Mouse (Mus musculus): ENCODE measurements around the gene Gm20696.

Gm20696 gene

DNA sequence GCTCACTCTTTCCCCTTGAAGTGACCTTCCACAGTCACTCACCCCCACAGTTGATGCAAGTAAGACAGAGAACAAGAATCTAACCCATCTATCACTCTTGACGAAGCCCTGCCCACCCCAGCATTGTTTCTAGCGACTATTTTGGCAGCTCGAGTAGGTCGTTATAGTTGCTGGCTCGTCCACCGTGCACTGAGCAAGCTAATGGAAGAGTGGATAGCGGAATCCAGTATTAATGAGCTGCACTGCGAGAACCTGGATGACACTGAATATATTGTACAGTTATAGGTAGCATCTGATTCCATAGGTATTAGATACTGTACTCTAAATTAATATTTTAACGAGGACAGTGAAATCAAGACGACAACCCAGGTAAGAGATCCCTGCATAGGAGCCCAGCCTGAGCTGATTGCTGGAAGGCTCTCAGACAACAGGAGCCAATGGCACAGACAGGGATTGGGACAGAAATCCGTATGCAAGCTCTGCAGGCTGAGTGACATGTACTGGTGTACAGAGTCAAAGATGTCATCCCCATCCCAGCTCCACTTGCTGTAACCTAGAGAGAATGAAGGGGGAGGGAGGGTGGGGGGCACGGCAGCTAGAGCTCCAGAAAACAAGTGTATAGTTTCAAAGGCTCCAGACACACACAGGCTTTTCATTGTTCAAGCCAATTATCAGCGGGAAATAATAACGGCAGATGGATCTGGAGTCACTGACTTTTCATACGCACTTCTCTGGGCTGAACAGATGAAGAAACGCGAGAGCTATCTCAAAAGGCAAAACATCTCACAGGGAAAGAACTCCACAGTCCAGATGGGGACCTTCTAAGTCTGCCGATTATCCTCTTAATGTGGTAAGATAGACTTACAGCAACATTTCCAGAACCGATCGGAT, 398.2 kb downstream of the Gm20696 start:
- no peak for DNase-seq (ENCODE audit: extremely low read depth, insufficient read length, low spot score)

DNA sequence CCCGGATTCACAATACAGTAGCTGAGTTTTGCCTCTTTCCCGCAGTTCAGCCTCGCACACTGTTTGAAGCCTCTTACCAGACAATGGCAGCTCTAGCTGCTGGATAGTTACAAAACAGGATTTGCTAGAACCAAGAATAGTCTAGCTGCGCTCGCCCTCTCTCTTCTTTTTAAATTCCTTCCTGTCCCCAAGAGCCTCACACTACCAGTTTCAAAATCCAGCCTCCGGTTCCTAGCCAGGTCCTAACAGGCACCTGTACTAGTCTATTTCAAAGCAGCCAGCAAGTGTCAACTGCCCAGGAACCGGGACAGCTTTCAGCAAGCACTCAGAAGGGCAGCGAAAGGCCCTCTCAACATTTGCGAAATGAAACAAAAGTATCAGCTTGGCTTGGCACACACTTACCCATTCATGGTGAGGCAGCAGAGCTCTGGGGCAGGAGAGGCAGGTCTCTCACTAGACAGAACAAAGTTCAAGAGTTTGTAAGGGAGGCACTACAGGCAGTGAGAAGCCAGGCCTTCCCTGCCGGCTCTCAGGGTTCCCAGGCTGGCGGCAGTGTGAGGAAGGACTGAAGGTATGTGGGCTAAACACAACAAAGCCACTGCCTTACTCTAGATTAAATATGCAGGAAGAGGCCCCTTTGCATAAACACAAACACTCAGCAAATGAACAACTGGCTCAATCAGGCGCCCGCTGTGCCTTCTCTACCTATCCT, 400.5 kb downstream of the Gm20696 start:
- no peak for DNase-seq (ENCODE audit: extremely low read depth, insufficient read length, low spot score)

DNA sequence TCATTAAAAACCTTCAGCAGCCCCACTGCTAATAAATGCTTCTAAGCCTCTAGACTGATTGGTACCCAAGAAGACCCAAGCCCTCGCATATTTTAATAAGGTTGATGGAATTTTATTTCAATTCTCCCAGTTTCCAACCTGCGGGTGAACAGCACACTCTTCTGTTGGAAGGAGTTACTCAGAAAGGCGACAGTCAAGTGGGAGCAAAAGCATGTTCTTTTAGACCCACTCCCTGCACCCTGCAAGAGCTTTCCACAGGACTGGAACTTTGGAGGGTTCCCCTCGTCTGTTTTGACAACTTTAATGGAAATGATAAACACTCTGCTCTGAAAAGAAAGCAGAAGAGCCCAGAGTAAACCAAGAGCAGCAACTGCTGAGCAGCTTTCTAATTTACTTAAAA, 401.4 kb downstream of the Gm20696 start:
- no peak for DNase-seq (ENCODE audit: extremely low read depth, insufficient read length, low spot score)

DNA sequence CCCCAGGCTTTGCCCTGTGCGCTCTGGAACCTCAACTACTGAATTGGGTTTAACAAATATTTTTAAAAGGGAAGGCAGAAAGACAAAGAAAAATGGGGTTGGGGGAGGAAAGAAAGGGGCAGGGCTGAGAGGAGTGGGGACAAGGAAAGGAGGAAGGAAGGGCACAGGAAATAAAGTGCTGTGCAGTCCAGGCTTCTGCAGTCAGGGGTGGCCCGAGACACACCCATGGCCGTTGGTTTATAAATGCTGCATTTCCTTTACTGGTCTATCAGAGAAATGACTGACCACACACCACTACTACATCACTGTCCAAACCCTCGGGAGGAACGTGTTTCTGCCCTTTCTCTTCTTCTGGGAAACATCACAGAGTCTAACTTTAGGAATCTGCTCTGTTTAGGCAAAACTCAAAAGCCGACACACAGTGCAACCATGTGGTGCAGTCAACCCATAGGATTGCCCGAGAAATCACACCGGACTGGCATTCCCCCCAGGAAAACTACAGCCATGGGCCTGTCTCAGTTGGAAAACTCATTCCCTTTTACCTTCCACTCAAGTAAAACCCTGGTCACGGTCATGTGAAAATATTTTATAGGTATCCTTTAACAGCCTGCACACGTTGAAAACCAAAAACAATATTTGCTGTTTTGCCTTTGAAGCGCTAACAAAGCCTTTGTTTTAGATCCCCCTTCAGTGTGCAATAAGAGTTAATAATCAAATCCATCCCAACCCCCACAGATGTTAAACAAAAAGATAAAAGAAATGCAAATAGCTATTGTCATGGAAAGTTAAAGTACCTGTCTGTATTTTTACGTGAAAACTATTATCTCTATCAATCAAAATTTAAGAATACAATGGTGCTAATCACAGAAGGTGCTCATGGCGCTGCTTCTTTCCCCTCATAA, 402.2 kb downstream of the Gm20696 start:
- no peak for DNase-seq (ENCODE audit: extremely low read depth, insufficient read length, low spot score)

DNA sequence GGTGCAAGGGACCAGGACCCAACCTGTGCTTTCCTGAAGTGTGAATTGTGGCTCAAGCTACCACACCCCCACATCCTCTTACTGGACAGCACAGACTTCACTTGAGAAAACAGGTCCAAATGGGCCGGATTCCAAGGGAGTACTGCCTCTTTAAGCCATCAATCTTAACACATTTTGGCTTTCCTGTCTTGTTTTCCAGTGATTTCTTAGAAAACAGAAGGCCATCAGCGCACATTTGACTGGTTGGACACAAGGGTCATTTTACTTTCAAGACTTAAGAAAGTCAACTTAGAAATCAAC, 402.8 kb downstream of the Gm20696 start:
- no peak for DNase-seq (ENCODE audit: extremely low read depth, insufficient read length, low spot score)

DNA sequence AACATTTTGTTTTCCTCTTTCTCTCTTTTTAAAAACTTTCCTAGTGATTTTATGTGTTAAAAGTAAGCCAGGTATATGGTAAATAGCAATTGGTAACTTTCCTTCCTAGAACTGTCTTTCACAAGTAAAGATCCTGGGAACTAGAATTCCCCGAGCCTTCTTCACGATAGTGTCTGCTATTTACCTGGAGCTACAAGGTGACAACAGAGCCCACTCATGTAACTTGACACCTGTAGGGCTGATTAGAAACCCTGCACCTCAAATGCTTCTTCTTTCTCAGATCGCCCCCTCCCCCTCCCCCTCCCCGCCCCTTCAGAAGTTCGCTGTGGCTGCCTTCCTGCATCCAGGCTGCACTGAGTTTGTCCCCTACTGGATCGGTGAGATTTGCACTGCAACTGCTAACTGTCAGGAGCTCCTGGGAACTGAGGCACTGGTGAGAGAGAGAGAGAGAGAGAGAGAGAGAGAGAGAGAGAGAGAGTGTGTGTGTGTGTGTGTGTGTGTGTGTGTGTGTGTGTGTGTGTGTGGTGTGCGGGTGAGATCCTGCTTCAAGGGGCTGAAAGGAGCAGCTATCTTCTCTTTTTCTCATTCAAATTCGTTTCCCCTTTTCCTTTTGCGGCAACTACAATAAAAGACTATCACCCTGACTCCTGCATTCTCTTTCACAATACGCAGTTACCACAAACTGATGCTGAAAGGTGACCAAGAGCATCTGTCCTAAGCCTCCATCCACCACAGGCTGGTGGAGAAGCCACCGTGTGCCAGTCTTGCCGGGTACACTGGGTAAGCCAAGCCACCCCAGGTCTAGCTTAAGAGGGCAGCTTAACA, 403.3 kb downstream of the Gm20696 start:
- DNase-seq (ENCODE audit: extremely low read depth, insufficient read length, low spot score): no peak

DNA sequence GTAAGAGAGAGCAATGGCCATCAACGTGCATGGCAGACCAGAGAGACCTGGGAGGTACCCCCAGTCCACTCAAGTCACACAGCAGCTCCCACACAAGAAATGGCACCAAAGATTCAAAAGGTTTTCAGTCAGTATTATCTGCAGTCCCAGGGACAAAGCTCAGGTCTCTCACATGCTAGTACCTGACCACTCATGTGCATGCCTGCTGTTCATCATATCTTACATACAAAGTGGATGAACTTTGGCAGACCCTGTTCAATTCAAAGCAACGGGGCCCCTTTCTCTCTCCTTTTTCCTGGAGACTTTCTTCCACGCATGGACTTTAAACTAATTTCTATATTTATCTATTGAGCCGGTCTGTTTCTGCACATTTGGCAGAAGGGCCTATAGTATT, 404.9 kb downstream of the Gm20696 start:
- DNase-seq (ENCODE audit: extremely low read depth, insufficient read length, low spot score): no peak

DNA sequence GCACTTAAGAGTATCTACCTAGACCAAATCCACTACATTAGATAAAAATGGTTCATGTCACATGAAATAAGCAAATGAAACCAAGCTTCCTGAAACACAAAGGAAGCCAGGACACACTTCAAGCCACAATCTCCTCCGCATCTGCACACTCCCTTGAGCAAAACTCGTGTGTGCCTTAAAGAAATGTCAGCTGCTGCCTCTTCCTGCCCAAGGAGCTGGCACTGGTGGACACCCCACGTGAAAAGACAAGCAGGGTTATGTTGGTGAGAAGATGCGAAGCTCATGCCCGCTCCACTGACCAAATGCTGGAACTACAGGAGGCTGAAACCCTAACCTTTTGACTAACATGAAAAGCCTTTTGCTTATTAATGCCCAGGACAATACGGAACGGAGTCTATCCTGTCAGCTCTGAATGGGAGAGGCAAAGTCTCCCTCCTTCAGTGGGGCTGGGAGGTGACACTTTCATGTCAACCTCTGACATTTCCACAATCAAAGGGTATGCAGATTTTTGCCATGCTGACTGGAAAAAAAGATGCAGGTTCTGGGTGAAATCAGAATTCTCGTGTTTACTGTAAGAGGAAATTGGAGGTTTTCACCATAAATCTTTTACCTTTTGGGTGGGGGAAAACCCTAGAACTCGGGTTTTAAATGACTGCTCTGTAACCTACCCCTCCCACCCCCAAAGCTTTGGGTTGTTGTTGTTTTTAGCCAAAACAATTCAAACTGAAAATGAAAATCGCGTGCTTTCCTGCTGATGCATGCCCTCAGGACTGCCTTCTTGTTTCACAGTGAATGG, 405.5 kb downstream of the Gm20696 start:
- no peak for DNase-seq (ENCODE audit: extremely low read depth, insufficient read length, low spot score)

DNA sequence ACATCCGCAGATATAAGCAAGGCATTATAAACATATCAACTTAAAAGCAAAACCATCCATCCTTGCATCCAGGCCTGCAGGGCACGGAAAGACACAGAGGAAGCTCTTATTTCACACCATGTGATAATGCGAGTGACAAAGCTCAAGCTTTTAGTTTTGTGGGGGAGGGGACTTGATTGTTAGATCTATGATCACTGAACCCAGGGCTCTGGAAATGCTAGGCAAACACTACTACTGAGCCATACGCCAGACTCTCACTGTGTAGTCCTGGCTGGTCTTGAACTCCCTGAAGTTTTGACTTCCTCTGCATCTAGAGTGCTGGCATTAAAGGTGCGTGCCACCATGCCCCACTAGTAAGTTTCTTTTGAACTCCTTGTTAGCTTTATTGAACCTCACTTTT, 408.3 kb downstream of the Gm20696 start:
- DNase-seq (ENCODE audit: extremely low read depth, insufficient read length, low spot score): no peak

DNA sequence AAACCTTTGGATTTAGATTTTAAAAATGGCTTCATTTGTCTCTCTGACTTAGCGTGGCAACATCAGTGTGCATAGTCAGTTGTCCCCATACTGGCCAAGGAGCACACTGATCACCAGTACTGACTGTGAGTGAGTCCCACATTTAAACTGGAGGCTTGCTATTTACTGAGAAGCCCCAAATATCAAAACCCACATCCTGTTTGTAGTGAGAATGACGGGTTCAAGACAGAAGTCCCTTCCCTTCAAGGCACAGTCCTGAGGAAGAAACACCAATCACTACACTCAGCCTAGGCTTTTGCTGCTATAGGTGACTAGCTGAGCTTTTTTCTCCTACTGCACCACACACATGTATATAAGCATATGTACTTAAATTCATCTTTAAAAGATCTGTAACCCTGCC, 408.9 kb downstream of the Gm20696 start:
- no peak for DNase-seq (ENCODE audit: extremely low read depth, insufficient read length, low spot score)

DNA sequence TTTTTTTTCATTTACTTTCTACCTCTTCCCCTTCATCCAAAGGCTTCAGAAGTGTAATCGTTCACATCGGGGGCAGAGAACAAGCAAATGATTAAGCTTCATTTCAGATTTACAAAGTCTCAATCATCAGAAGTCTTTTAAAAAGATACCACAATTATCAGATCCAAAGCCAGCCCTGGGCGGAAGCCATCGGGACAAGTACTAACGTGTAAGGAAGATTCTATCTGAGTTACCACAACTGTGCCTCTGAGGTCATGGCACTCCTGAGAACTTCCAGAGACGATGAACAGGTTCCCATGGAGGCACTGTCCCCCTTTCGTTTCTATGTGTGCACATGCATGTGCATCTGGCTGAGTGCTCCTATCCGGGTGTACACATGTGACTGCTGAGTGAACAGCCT, 413.3 kb downstream of the Gm20696 start:
- no peak for DNase-seq (ENCODE audit: extremely low read depth, insufficient read length, low spot score)

DNA sequence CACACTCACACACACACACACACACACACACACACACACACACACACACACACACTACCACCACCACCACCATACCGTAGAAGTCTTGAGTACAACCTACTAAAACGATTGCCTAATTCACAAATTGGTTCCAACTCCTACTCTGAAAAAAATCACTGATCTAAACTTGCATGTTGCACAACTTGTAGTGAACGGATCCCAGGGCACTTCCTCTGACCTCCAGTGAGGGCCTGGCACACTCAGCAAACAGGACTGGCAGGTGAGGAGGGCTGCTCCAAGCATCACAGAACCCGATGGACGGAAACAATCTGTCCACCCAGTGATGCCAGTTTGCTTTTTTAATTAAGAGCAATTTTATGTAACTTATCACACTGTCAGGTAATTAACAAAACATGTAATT, 413.8 kb downstream of the Gm20696 start:
- no peak for DNase-seq (ENCODE audit: extremely low read depth, insufficient read length, low spot score)

DNA sequence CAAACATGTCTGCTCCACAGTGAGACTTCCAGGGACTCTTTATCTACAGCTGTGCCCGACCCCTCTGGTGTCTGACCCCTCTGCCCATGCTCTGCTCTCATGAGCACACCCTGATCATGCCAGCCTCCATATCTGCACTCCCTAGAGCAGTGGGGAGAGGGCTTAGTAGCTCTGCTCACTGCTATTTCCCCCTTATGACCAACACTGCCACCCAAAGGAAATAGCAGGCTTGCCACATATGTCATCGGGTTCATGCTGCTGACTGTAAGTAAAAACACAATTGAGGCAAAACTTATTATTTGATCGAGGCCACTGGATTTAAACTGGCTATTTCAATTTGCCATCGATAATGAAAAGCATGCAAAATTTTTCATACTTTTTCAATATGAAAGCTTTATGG, 414.7 kb downstream of the Gm20696 start:
- no peak for DNase-seq (ENCODE audit: extremely low read depth, insufficient read length, low spot score)

DNA sequence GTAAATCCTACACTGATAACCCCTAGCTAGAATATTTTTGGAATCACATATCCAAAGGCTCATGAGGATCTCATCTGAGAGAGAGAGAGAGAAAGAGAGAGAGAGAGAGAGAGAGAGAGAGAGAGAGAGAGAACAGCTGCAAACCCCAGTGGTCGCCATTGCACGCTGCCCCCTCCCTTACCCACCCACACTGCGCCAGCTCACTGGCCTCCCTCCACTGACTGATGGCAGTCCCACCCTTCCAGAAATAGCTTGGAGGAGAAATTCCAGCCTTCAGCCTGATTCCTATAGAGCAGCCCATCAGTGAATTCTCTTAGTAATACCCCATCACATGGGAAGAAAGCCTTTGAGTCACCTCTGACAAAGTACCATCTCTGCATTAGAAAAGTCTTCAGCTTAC, 415.4 kb downstream of the Gm20696 start:
- no peak for DNase-seq (ENCODE audit: extremely low read depth, insufficient read length, low spot score)

DNA sequence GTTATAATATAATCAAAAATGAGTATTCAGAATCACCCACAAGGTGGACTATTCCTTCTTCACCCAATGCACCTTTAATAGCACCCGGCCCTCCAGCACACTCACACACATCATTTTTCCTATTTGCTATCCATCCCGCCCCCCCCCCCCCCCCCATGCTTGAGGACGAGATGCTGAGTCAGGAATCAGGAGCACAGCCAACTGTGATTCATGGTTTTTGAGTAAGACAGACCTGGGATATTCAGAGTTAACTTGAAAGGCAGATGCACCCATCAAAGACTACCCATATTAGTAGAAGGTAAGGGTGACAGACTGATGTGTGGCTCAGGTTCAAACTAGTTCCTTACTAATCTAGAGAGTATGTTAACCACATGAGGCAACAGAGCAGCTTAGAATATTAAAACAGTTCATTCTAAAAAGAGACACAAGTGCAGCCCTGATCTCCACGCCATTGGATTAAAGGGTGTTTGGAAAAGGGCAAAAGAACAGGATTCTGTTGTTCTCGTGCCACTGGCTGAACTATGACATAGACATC, 417.0 kb downstream of the Gm20696 start:
- DNase-seq (ENCODE audit: extremely low read depth, insufficient read length, low spot score): peak; percentile 13

DNA sequence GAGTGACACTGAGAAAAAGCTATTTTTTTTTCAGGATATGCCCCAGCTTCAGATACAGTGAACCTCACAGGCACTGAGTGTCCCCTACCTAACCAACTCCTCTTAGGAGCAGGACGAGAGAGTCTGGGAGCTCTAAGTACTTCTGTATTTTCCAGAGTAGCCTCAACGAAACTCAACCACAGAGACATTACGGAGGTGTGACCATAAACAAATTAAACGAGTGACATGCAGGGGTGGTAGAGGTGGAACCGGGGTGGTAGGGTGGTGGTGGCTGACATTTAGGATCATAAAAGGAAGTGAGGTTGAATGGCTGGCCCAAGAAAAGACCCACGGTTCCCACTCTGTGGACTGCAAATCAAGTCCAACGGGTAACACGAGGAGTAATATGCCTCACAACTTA, 418.2 kb downstream of the Gm20696 start:
- no peak for DNase-seq (ENCODE audit: extremely low read depth, insufficient read length, low spot score)

DNA sequence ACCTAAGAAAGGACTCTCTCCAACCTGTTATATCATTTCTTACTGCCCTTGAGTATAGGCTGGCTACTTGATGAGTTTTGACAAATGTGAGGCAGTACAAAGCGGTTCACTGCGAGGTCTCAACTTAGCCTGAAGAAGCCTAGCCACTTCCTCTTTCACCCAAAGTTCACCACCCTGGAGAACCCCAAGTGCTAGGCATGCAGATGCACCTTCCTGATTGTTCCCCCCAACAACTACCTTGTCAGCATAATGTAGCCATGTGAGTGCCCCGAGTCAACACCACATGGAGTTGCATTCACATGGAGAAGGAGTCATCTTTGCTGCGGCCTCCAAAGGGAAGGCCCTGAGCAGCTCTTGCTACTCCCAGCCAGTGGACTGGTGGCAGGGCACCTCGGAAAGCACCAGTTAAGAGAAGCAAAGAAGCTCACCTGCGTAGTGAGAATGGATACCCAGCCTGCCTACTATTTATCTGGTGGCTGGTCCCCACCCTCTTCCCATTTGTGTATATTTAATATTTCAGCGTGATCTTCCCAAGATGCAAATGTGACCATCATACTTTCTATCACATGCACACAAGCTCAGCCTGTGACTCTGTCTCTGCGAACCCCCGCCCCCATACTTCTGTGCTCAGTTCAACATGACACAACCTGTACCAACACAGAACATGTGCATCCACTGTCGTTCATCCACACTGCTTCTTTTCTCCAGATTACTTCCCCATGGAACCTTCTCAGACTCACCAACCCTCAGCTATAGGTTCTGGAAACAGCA, 424.8 kb downstream of the Gm20696 start:
- no peak for DNase-seq (ENCODE audit: extremely low read depth, insufficient read length, low spot score)

DNA sequence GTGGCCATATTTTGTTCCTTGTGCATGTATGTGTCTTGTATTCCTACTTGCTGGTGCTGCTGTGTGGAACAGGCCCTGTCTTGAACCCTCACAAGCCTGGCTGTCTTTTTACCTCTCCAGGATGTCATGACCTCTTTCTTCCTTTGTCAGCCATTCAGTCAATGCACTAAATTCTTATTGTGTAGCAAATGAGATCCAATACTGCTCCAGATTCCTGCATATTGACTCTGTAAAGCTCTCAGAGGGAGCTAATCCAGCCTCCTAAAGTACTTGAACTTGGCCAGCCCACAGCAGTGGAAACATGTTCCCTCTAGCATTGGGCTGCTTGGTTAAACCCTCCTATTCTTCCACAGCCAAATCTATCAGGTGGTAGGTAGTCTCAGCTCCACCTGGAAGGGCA, 425.8 kb downstream of the Gm20696 start:
- no peak for DNase-seq (ENCODE audit: extremely low read depth, insufficient read length, low spot score)

DNA sequence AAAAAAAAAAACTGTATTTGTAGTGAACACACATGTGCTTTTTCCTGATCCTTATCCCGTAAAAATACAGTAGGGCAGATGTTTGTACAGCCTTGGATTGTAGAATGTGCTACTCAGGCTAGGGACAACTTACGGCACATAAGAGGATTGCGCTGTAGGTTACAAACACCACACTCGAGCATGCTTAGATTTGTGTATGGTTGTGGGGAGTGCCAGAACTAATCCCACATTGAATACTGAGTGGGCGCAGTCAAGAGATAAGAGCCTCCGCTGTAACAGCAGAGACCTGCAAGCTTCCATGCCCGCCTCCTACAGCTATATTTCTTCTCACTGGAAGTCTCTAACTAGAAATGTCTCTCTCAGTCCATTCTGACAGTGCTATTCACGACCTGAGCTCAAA, 431.0 kb downstream of the Gm20696 start:
- no peak for DNase-seq (ENCODE audit: extremely low read depth, insufficient read length, low spot score)
